18 mouse cellular contexts compared by ENCODE assay signal in the genomic region with DNA sequence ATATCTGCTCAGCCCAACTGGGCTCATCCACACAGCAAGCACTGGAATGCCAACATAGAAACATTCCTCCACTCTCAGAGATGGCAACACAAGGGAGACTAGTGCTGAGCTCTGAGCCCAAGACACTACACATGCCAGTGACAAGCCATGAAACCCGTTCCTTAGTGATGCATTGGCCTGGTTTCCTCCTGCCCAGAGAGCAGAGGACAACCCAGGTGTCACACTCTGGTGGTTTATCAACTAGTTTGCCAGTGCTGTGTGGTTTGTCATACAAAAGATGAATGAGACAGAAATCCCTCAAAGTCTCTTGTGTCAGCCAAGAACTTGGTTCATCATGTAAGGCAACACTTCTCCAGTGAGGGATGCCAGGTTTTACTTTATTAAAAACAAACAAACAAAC.
DNase-seq lines count a peak whose midpoint lies in the region.
"Had no signal": no experiment of that assay in that cellular context is flagged by ENCODE, and none has a peak within 500 bp of the region (broad histone marks: within the 10 kb centered on the region; RNA-seq: fewer than 3 reads in every experiment).

No protein-coding gene starts in this region.

- DNase-seq in kidney, adult 8-10 months = peak; percentile 49 to 54
- DNase-seq in kidney, adult 18-20 months = no peak
- peak; percentile 4 for DNase-seq in induced T-regulatory cell, adult 2 months (ENCODE audit: low read depth)
- peak; percentile 38 for DNase-seq in kidney, postnatal 14 days
- DNase-seq in thymus, postnatal 14 days = peak; percentile 36
- DNase-seq in layer of hippocampus, adult 9-11 months = no peak
- DNase-seq in left cerebral cortex, adult 9 months (ENCODE audit: low spot score in 2 of 2) = no peak
- DNase-seq: adrenal gland, postnatal 14 days; B cell, adult 2 months; cerebellum, adult 11 months; cerebellum, adult 9-10 months; cerebellum, postnatal 36 days; gastrocnemius, postnatal 14 days; heart, postnatal 36 days; liver, embryonic 13.5 days; lung, adult 18-20 months; lung, postnatal 10 days; right cerebral cortex, postnatal 25 days had no signal

Comparison
In these comparisons a context has a peak if more than half of its experiments do, and no peak if none do; other contexts are left out.
1. DNase-seq: peak in kidney, adult 8-10 months (2 of 2), induced T-regulatory cell, adult 2 months (single experiment), kidney, postnatal 14 days (single experiment) and thymus, postnatal 14 days (single experiment); none in kidney, adult 18-20 months (single experiment), layer of hippocampus, adult 9-11 months (single experiment) and left cerebral cortex, adult 9 months (0 of 2).